Mouse (Mus musculus): ENCODE data around the gene Vac14.

DNA sequence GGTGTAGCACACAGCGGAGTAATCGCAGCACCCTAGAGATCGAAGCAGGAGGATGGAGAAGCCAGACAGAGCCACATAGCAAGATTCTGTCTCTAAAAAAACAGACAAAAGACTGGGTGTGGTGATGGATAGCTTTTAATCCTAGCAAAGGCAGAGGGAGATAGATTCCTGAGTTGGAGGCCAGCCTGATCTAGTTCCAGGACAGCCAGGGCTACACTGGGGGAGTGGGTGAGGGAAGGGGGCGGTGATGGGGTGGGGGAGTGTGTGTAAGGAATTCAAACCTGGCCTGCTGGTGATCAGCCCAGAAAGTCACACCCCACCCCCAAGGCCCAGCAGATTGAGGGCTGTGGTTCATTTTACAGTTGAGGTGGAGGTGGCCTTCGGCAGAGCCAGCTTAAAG lies 137.8 kb downstream of the Vac14 start:
- TF ChIP-seq CTCF (IDR thresholded peaks at IDR 0.05; ENCODE audit: low read depth, low read length): no peak
- no peak for TF ChIP-seq POLR2A (IDR thresholded peaks at IDR 0.05; ENCODE audit: insufficient read depth, low read length)
- 0 out of 2 replicates have a peak, but pooled peaks have one; percentile 28 for TF ChIP-seq EP300 (IDR thresholded peaks at IDR 0.05; ENCODE audit: insufficient read depth, low read depth, low read length)

All from ES-Bruce4 (cell line).